Mouse (Mus musculus) CH12.LX (cell line): ENCODE results near the gene Grwd1.

Experiments
- CTCF ChIP-seq, 2 experiments: IDR thresholded peaks in 1 of 2; conservative IDR thresholded peaks in 1 of 2; 2 replicates each; pipeline ENCODE4 v1.5.1; 2011 to 2012; ENCODE audit warnings: low read depth in 2 of 2, low read length in 2 of 2, improper control_type of control experiment in 1 of 2, inconsistent platforms in 1 of 2, mild to moderate bottlenecking in 1 of 2, moderate library complexity in 1 of 2
- ELF1 ChIP-seq: IDR thresholded peaks from 2 replicates; pipeline ENCODE4 v1.6.1; 2014; ENCODE audit warnings: low read depth, mild to moderate bottlenecking, inconsistent platforms, low read length, improper control_type of control experiment
- EP300 ChIP-seq: IDR thresholded peaks from 2 replicates; pipeline ENCODE4 v1.6.1; 2011; ENCODE audit warnings: low read length, improper control_type of control experiment
- ETS1 ChIP-seq: conservative IDR thresholded peaks from 2 replicates; pipeline ENCODE4 v1.6.1; 2012; ENCODE audit warnings: low read depth, mild to moderate bottlenecking, inconsistent platforms, low read length, improper control_type of control experiment, moderate library complexity
- IRF4 ChIP-seq: IDR thresholded peaks from 2 replicates; pipeline ENCODE4 v1.6.1; 2014; ENCODE audit warnings: low read depth, mild to moderate bottlenecking, inconsistent platforms, low read length, improper control_type of control experiment
- JUND ChIP-seq: conservative IDR thresholded peaks from 2 replicates; pipeline ENCODE4 v1.6.1; 2011; ENCODE audit warnings: low read depth, low read length, improper control_type of control experiment
- MAFK ChIP-seq: IDR thresholded peaks from 2 replicates; pipeline ENCODE4 v1.6.1; 2011; ENCODE audit warnings: low read length, improper control_type of control experiment; ENCODE audit not compliant: insufficient replicate concordance
- MEF2A ChIP-seq: IDR thresholded peaks from 2 replicates; pipeline ENCODE4 v1.6.1; 2014; ENCODE audit warnings: low read depth, mild to moderate bottlenecking, inconsistent platforms, low read length, improper control_type of control experiment, borderline replicate concordance
- MYC ChIP-seq: IDR thresholded peaks from 2 replicates; pipeline ENCODE4 v1.6.1; 2011; ENCODE audit warnings: low read depth, mild to moderate bottlenecking, improper control_type of control experiment, low read length
- POLR2A ChIP-seq: IDR thresholded peaks from 2 replicates; pipeline ENCODE4 v1.6.1; 2011; ENCODE audit warnings: low read depth, mild to moderate bottlenecking, improper control_type of control experiment, low read length
- POLR2AphosphoS2 ChIP-seq: IDR thresholded peaks from 2 replicates; pipeline ENCODE4 v1.6.1; 2011; ENCODE audit warnings: low read depth, low read length, improper control_type of control experiment
- TBP ChIP-seq: conservative IDR thresholded peaks from 2 replicates; pipeline ENCODE4 v1.6.1; 2011; ENCODE audit warnings: low read depth, low read length, improper control_type of control experiment
- ZKSCAN1 ChIP-seq: IDR thresholded peaks from 2 replicates; pipeline ENCODE4 v1.6.1; 2012; ENCODE audit warnings: low read depth, inconsistent platforms, low read length, improper control_type of control experiment, borderline replicate concordance

DNA sequence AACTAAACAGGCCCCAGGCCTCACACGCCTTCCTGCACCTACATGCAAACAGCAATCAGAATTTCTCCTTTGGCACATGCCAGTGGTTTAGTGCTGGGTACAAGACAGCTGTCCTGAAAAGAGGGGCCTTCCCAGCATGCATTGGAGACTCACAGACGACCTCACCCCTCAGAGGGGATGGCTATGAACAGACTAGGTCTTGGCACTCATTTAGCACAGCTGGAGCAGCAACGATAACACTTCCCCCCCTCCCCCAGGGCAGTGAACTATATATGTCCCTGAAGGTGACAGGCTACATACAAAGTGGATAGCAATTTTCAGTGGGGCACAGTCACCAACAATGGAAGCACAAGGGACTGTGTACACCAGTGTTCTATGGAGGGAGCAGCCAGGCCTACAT, 33.7 kb upstream of the Grwd1 start:
- no peak for TF ChIP-seq ETS1
- no peak for TF ChIP-seq EP300
- TF ChIP-seq POLR2A: no peak
- TF ChIP-seq TBP: no peak
- no peak for TF ChIP-seq CTCF (conservative IDR thresholded peaks at IDR 0.05 in 1 of 2, IDR thresholded peaks at IDR 0.05 in 1 of 2; ENCODE audit: low read depth in 2 of 2, low read length in 2 of 2)
- no peak for TF ChIP-seq MAFK
- TF ChIP-seq JUND: no peak
- TF ChIP-seq ELF1: no peak
- no peak for TF ChIP-seq MYC
- TF ChIP-seq ZKSCAN1: no peak
- no peak for TF ChIP-seq IRF4
- no peak for TF ChIP-seq MEF2A
- no peak for TF ChIP-seq POLR2AphosphoS2
